Mouse (Mus musculus): ENCODE measurements around the gene Ttll11.

Ttll11 gene

GRCm38 (mm10) chr2:35859708-35860393 lies 119.9 kb downstream of the Ttll11 start:
- DNase-seq (ENCODE audit: extremely low spot score, low read depth, low spot score): no peak

GRCm38 (mm10) chr2:35858281-35858680 lies 121.4 kb downstream of the Ttll11 start:
- DNase-seq (ENCODE audit: extremely low spot score, low read depth, low spot score): no peak

- no peak for DNase-seq (ENCODE audit: extremely low spot score, low read depth, low spot score)
These were observed 122.8 kb downstream of the Ttll11 start for GRCm38 (mm10) chr2:35856901-35857300.

- no peak for DNase-seq (ENCODE audit: extremely low spot score, low read depth, low spot score)
These were observed 124.8 kb downstream of the Ttll11 start for GRCm38 (mm10) chr2:35854877-35855276.

GRCm38 (mm10) chr2:35852971-35853370 lies 126.7 kb downstream of the Ttll11 start:
- no peak for DNase-seq (ENCODE audit: extremely low spot score, low read depth, low spot score)

- no peak for DNase-seq (ENCODE audit: extremely low spot score, low read depth, low spot score)
These were observed 127.6 kb downstream of the Ttll11 start for GRCm38 (mm10) chr2:35852164-35852509.

GRCm38 (mm10) chr2:35851420-35852163 lies 128.1 kb downstream of the Ttll11 start:
- no peak for DNase-seq (ENCODE audit: extremely low spot score, low read depth, low spot score)

- no peak for DNase-seq (ENCODE audit: extremely low spot score, low read depth, low spot score)
These were observed 130.0 kb downstream of the Ttll11 start for GRCm38 (mm10) chr2:35849632-35850230.

GRCm38 (mm10) chr2:35845611-35846504 lies 133.9 kb downstream of the Ttll11 start:
- DNase-seq (ENCODE audit: extremely low spot score, low read depth, low spot score): no peak

- DNase-seq (ENCODE audit: extremely low spot score, low read depth, low spot score): peak; percentile 62
These were observed 135.6 kb downstream of the Ttll11 start for GRCm38 (mm10) chr2:35843896-35844690.

- no peak for DNase-seq (ENCODE audit: extremely low spot score, low read depth, low spot score)
These were observed 136.8 kb downstream of the Ttll11 start for GRCm38 (mm10) chr2:35842780-35843474.

- DNase-seq (ENCODE audit: extremely low spot score, low read depth, low spot score): no peak
These were observed 137.8 kb downstream of the Ttll11 start for GRCm38 (mm10) chr2:35841841-35842420.

- no peak for DNase-seq (ENCODE audit: extremely low spot score, low read depth, low spot score)
These were observed 138.5 kb downstream of the Ttll11 start for GRCm38 (mm10) chr2:35840956-35841816.

GRCm38 (mm10) chr2:35838751-35839479 lies 140.8 kb downstream of the Ttll11 start:
- DNase-seq (ENCODE audit: extremely low spot score, low read depth, low spot score): no peak

- no peak for DNase-seq (ENCODE audit: extremely low spot score, low read depth, low spot score)
These were observed 145.4 kb downstream of the Ttll11 start for GRCm38 (mm10) chr2:35834198-35834913.

GRCm38 (mm10) chr2:35833546-35833945 lies 146.2 kb downstream of the Ttll11 start:
- DNase-seq (ENCODE audit: extremely low spot score, low read depth, low spot score): no peak
